Mouse (Mus musculus): Measurements from ENCODE around the gene Acot4. TPM values are rescaled to one million over a fixed set of nuclear protein-coding genes. Genes with fewer than 3 reads are reported as not detected.
A peak's percentile ranks its signal among the peaks of the same experiment; 100 is the strongest.
"Not testable (repeated sequence)": the region's sequence is repeated elsewhere in the genome, so short reads cannot be mapped to it uniquely, and the experiment has no call there.

The Acot4 gene
- total and polyA plus RNA-seq, 2 experiments from 2014 or later = 0.68 to 1.8 TPM

GRCm38 (mm10) chr12:84003866-84004265 is 34.3 kb upstream of the Acot4 start:
- H3K4me1 ChIP-seq (ENCODE audit: insufficient read depth, low read length) = no peaks in the 10 kb centered on the region
- 0 out of 2 replicates have a peak, but pooled peaks cover 3% of the 10 kb centered on the region for H3K9me3 ChIP-seq (ENCODE audit: low read length)
- no peaks in the 10 kb centered on the region for H3K36me3 ChIP-seq (ENCODE audit: insufficient read depth, low read length)
- no peak overlapping the region for H3K27ac ChIP-seq
- ATAC-seq = no peak
- H3K4me2 ChIP-seq (ENCODE audit: low read depth, low read length) = no peak overlapping the region
- H3K4me3 ChIP-seq (ENCODE audit: low read length) = no peak overlapping the region
- TF ChIP-seq CTCF (IDR thresholded peaks at IDR 0.05; ENCODE audit: low read depth) = no peak
- H3K27me3 ChIP-seq (ENCODE audit: insufficient read depth, low read length) = no peaks in the 10 kb centered on the region
- no peak for DNase-seq (ENCODE audit: low spot score)
- WGBS = 84% methylated on average over 1 of the region's 1 CpGs
- no peak overlapping the region for H3K9ac ChIP-seq (replicated peaks; ENCODE audit: low read length)

- Histone ChIP-seq H3K27ac (peak overlapping the region; percentile 82), H3K36me3 (ENCODE audit: insufficient read depth, low read length) (no peaks in the 10 kb centered on the region), H3K9ac (replicated peaks; ENCODE audit: low read length) (no peak overlapping the region), H3K9me3 (ENCODE audit: low read length) (no peaks in the 10 kb centered on the region), H3K27me3 (ENCODE audit: insufficient read depth, low read length) (no peaks in the 10 kb centered on the region), H3K4me2 (ENCODE audit: low read depth, low read length) (peak overlapping the region; percentile 56), H3K4me1 (ENCODE audit: insufficient read depth, low read length) (peaks cover 10% of the 10 kb centered on the region), H3K4me3 (ENCODE audit: low read length) (no peak overlapping the region)
- WGBS = 88% methylated on average over 8 of the region's 12 CpGs
- no peak for DNase-seq (ENCODE audit: low spot score)
- no peak for ATAC-seq
- TF ChIP-seq CTCF (IDR thresholded peaks at IDR 0.05; ENCODE audit: low read depth) = no peak
Measured at GRCm38 (mm10) chr12:84008251-84008650, 29.9 kb upstream of the Acot4 start.

- Histone ChIP-seq H3K9ac (replicated peaks; ENCODE audit: low read length) (no peak overlapping the region), H3K4me1 (ENCODE audit: insufficient read depth, low read length) (peaks cover 10% of the 10 kb centered on the region), H3K27me3 (ENCODE audit: insufficient read depth, low read length) (no peaks in the 10 kb centered on the region), H3K4me3 (ENCODE audit: low read length) (peak overlapping the region; percentile 45), H3K27ac (peak overlapping the region; percentile 82), H3K4me2 (ENCODE audit: low read depth, low read length) (peak overlapping the region; percentile 56), H3K9me3 (ENCODE audit: low read length) (no peaks in the 10 kb centered on the region), H3K36me3 (ENCODE audit: insufficient read depth, low read length) (no peaks in the 10 kb centered on the region)
- WGBS = 36% methylated on average over 8 of the region's 8 CpGs
- TF ChIP-seq CTCF (IDR thresholded peaks at IDR 0.05; ENCODE audit: low read depth) = no peak
- ATAC-seq (peak; percentile 36; the same call in 1 of the 2 replicates), DNase-seq (ENCODE audit: low spot score) (no peak)
Measured at GRCm38 (mm10) chr12:84008729-84009128, 29.4 kb upstream of the Acot4 start.

GRCm38 (mm10) chr12:84009171-84009965 is 28.8 kb upstream of the Acot4 start, which contains the start of gene Acot1:
Gene Acot1, plus strand, starts transcription at chr12:84009490.
- 0% methylated on average over 53 of the region's 70 CpGs for WGBS
- H3K27ac ChIP-seq = peak within 1 kb of the TSS; percentile 82
- H3K27me3 ChIP-seq (ENCODE audit: insufficient read depth, low read length); H3K36me3 ChIP-seq (ENCODE audit: insufficient read depth, low read length); H3K9me3 ChIP-seq (ENCODE audit: low read length): not testable (repeated sequence)
- DNase-seq (ENCODE audit: low spot score) (peak; percentile 84), ATAC-seq (peak; percentile 96)
- peak within 1 kb of the TSS; percentile 56 for H3K9ac ChIP-seq (replicated peaks; ENCODE audit: low read length)
- H3K4me3 ChIP-seq (ENCODE audit: low read length) = peak within 1 kb of the TSS; percentile 45
- peak within 1 kb of the TSS; percentile 56 for H3K4me2 ChIP-seq (ENCODE audit: low read depth, low read length)
- peaks cover 10% of the 10 kb centered on the region for H3K4me1 ChIP-seq (ENCODE audit: insufficient read depth, low read length)

- ATAC-seq (no peak), DNase-seq (ENCODE audit: low spot score) (no peak)
- WGBS = 59% methylated on average over 3 of the region's 3 CpGs
- peak overlapping the region; percentile 0; the same call in 1 of the 2 replicates for H3K9ac ChIP-seq (replicated peaks; ENCODE audit: low read length)
- H3K27ac ChIP-seq = peak overlapping the region; percentile 82
- no peaks in the 10 kb centered on the region for H3K27me3 ChIP-seq (ENCODE audit: insufficient read depth, low read length)
- no peaks in the 10 kb centered on the region for H3K9me3 ChIP-seq (ENCODE audit: low read length)
- H3K4me3 ChIP-seq (ENCODE audit: low read length) = peak overlapping the region; percentile 45
- no peak for TF ChIP-seq CTCF (IDR thresholded peaks at IDR 0.05; ENCODE audit: low read depth)
- peak overlapping the region; percentile 56 for H3K4me2 ChIP-seq (ENCODE audit: low read depth, low read length)
- H3K4me1 ChIP-seq (ENCODE audit: insufficient read depth, low read length) = peaks cover 10% of the 10 kb centered on the region
- H3K36me3 ChIP-seq (ENCODE audit: insufficient read depth, low read length) = no peaks in the 10 kb centered on the region
Measured at GRCm38 (mm10) chr12:84010201-84010600, 28.0 kb upstream of the Acot4 start.

- ATAC-seq = peak; percentile 85
Measured at GRCm38 (mm10) chr12:84011251-84012040, 26.7 kb upstream of the Acot4 start.

More at GRCm38 (mm10) chr12:84011251-84012040, 26.7 kb upstream of the Acot4 start:
- Histone ChIP-seq H3K4me1 (ENCODE audit: insufficient read depth, low read length) (peaks cover 10% of the 10 kb centered on the region), H3K9me3 (ENCODE audit: low read length) (no peaks in the 10 kb centered on the region), H3K9ac (replicated peaks; ENCODE audit: low read length) (0 out of 2 replicates have a peak overlapping the region, but pooled peaks have one; percentile 38), H3K4me3 (ENCODE audit: low read length) (peak overlapping the region; percentile 45), H3K27ac (peak overlapping the region; percentile 82), H3K27me3 (ENCODE audit: insufficient read depth, low read length) (no peaks in the 10 kb centered on the region), H3K4me2 (ENCODE audit: low read depth, low read length) (peak overlapping the region; percentile 56), H3K36me3 (ENCODE audit: insufficient read depth, low read length) (no peaks in the 10 kb centered on the region)
- 14% methylated on average over 12 of the region's 12 CpGs for WGBS
- no peak; the same call in 1 of the 2 replicates for TF ChIP-seq CTCF (IDR thresholded peaks at IDR 0.05; ENCODE audit: low read depth)
- DNase-seq (ENCODE audit: low spot score) = peak; percentile 96
